Mouse (Mus musculus) hindbrain, embryonic 16.5 days (tissue): ENCODE measurements around the gene BC024978. TPM values are rescaled to one million over a fixed set of nuclear protein-coding genes. Genes with fewer than 3 reads are reported as not detected.

Experiments
- ATAC-seq: fragments of 200-750 bp; cut with Nextera tagmentation; 2 replicates; pipeline ENCODE4 v1.8.0; 2017; ENCODE audit warnings: moderate TSS enrichment, moderate library complexity
- H3K27ac ChIP-seq: fragments of 300-500 bp; sonication (generic); 2 replicates; pipeline ENCODE4 v1.5.1; 2014; ENCODE audit warnings: low read depth, mild to moderate bottlenecking, control low read depth, low read length, moderate library complexity
- H3K27me3 ChIP-seq: fragments of 300-500 bp; sonication (generic); replicated peaks from 2 replicates; pipeline ENCODE4 v1.6.1; 2014; ENCODE audit warnings: low read length; ENCODE audit not compliant: control insufficient read depth, insufficient read depth
- H3K36me3 ChIP-seq: fragments of 300-500 bp; sonication (generic); 2 replicates; pipeline ENCODE4 v1.6.1; 2014; ENCODE audit warnings: mild to moderate bottlenecking, low read length, moderate library complexity, mixed read lengths; ENCODE audit not compliant: control insufficient read depth, insufficient read depth
- H3K4me1 ChIP-seq: fragments of 300-500 bp; sonication (generic); 2 replicates; pipeline ENCODE4 v1.6.1; 2014; ENCODE audit warnings: low read depth, low read length; ENCODE audit not compliant: control insufficient read depth, insufficient read depth
- H3K4me2 ChIP-seq: fragments of 300-500 bp; sonication (generic); 2 replicates; pipeline ENCODE4 v1.6.1; 2014; ENCODE audit warnings: mild to moderate bottlenecking, low read length, control low read depth, moderate library complexity
- H3K4me3 ChIP-seq: fragments of 300-500 bp; sonication (generic); 2 replicates; pipeline ENCODE4 v1.5.1; 2014; ENCODE audit warnings: mild to moderate bottlenecking, low read length, control low read depth, moderate library complexity
- H3K9ac ChIP-seq: fragments of 300-500 bp; sonication (generic); 2 replicates; pipeline ENCODE4 v1.6.1; 2014; ENCODE audit warnings: low read depth, mild to moderate bottlenecking, control low read depth, low read length, moderate library complexity
- H3K9me3 ChIP-seq: fragments of 300-500 bp; sonication (generic); 2 replicates; pipeline ENCODE4 v1.6.1; 2014; ENCODE audit warnings: mild to moderate bottlenecking, low read length, moderate library complexity; ENCODE audit not compliant: control insufficient read depth
- WGBS: fragments of 180-500 bp; shearing (Covaris S2); extraction: QIAGEN DNeasy Blood & Tissue Kit; methylation state at CpG from one replicate; pipeline ENCODE4 v1.1.7; 2014; 5-methylcytosine and 5-hydroxymethylcytosine counted together
- polyA plus RNA-seq: library from polyadenylated mRNA; unstranded; fragments of >200 nt; fragmentation: Nextera tagmentation; extraction: Ambion mirVana; gene quantifications from 2 replicates; pipeline ENCODE4 v1.2.1, GENCODE M21; 2015

BC024978 gene
- polyA plus RNA-seq, 1 experiment from 2014 or later, result 2.7 TPM

DNA sequence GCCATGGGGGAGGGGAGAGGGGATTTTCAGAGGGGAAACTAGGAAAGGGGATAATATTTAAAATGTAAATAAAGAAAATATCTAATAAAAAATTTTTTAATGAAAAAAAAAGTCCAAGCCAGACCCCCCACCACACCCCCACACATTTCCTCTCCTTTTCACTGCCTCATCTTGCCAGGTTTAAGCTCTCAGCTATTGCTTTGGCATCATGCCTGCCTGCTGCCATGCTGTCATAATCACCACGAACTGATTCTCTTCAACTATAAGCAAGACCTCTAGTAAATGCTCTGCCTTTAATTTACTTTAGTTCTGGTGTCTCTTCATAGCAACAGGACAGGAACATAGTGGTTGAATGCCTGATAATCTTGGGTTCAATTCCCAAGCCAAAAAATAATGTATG is 13.1 kb upstream of the BC024978 start:
- Histone ChIP-seq H3K9me3 (no peaks in the 10 kb centered on the region), H3K4me2 (no peak overlapping the region), H3K9ac (no peak overlapping the region), H3K27ac (no peak overlapping the region), H3K4me1 (peaks cover 9% of the 10 kb centered on the region), H3K36me3 (peaks cover 26% of the 10 kb centered on the region), H3K27me3 (no peaks in the 10 kb centered on the region), H3K4me3 (no peak overlapping the region)
- no peak for ATAC-seq
- 70% methylated on average over 1 of the region's 1 CpGs for WGBS

- no peak overlapping the region for H3K27ac ChIP-seq
- no peak overlapping the region for H3K9ac ChIP-seq
- no peaks in the 10 kb centered on the region for H3K27me3 ChIP-seq
- ATAC-seq, result no peak
- no peak overlapping the region for H3K4me2 ChIP-seq
- peaks cover 47% of the 10 kb centered on the region for H3K36me3 ChIP-seq
- H3K9me3 ChIP-seq, result no peaks in the 10 kb centered on the region
- WGBS, result 59% methylated on average over 3 of the region's 3 CpGs
- H3K4me1 ChIP-seq, result no peaks in the 10 kb centered on the region
- no peak overlapping the region for H3K4me3 ChIP-seq
These were observed 10.6 kb upstream of the BC024978 start for GRCm38 (mm10) chr7:27184964-27185363.

DNA sequence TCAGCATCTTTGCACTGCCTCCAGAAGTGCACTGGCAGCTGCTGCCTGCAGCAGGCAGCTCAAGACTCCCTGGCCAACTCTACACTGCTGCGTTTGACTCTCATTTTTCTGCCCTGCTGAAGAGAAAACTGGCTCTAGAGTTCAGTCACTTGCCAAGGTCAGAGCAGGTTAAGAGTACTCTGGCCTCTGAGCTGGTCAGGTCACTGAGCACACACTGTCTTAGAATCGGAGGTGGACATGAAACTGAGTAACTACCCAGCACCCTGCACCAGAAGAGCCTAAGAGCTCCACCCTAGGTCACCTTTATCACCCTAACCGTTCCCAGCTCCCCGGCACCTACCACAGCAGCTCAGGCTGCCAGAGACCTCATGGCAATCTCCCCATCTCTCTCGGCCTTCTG is 9.6 kb upstream of the BC024978 start:
- Histone ChIP-seq H3K4me3 (no peak overlapping the region), H3K4me2 (no peak overlapping the region), H3K27ac (no peak overlapping the region), H3K27me3 (no peaks in the 10 kb centered on the region), H3K36me3 (peaks cover 57% of the 10 kb centered on the region), H3K9ac (no peak overlapping the region), H3K9me3 (no peaks in the 10 kb centered on the region), H3K4me1 (no peaks in the 10 kb centered on the region)
- WGBS, result 93% methylated on average over 5 of the region's 5 CpGs
- no peak for ATAC-seq

DNA sequence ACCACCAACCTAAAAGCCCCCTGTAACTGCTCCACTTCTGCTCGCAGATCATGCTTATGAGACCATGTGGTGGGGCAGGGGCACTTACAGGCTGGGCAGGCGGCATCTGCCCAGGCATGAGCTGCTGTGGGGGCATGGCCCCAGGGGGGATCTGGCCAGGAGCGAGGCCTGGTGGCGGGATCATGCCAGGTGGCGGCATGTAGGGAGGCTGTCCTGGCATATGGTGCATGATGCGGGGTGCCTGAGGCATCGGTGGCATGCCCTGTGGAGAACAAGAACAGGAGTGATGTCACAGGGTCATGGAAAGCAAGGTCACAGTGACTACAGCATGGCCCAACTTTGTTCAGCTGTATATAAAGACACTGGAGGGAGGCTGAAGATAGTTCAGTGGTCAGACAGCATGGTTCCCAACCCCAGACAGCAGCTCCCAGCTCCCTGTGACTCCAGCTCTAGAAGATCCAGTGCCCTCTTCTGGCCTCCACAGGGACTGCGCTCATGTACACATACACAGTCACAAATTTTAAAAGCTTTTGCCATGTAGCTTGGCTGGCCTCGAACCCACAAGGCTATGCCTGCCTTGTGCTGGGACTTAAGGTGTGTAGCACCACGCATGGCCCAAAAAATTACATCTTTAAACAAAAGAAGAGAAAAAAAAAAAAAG is 6.2 kb upstream of the BC024978 start:
- H3K27me3 ChIP-seq, result no peaks in the 10 kb centered on the region
- 81% methylated on average over 10 of the region's 10 CpGs for WGBS
- no peak overlapping the region for H3K27ac ChIP-seq
- ATAC-seq, result no peak
- H3K4me1 ChIP-seq, result peaks cover 10% of the 10 kb centered on the region
- peaks cover 75% of the 10 kb centered on the region for H3K36me3 ChIP-seq
- no peaks in the 10 kb centered on the region for H3K9me3 ChIP-seq
- no peak overlapping the region for H3K9ac ChIP-seq
- no peak overlapping the region for H3K4me2 ChIP-seq
- no peak overlapping the region for H3K4me3 ChIP-seq

GRCm38 (mm10) chr7:27192434-27192833 is 3.1 kb upstream of the BC024978 start:
- H3K4me3 ChIP-seq, result no peak overlapping the region
- H3K27ac ChIP-seq, result no peak overlapping the region
- H3K27me3 ChIP-seq, result no peaks in the 10 kb centered on the region
- 98% methylated on average over 5 of the region's 5 CpGs for WGBS
- peaks cover 52% of the 10 kb centered on the region for H3K36me3 ChIP-seq
- H3K4me1 ChIP-seq, result peaks cover 20% of the 10 kb centered on the region
- ATAC-seq, result no peak
- no peak overlapping the region for H3K9ac ChIP-seq
- H3K4me2 ChIP-seq, result no peak overlapping the region
- no peaks in the 10 kb centered on the region for H3K9me3 ChIP-seq

- Histone ChIP-seq H3K36me3 (peaks cover 43% of the 10 kb centered on the region), H3K9ac (no peak overlapping the region), H3K4me3 (no peak overlapping the region)
These were observed 1.9 kb upstream of the BC024978 start for GRCm38 (mm10) chr7:27193731-27194130.

GRCm38 (mm10) chr7:27197136-27197535 is 1.6 kb downstream of the BC024978 start:
- Histone ChIP-seq H3K9me3 (no peaks in the 10 kb centered on the region), H3K27me3 (no peaks in the 10 kb centered on the region), H3K9ac (no peak overlapping the region), H3K27ac (no peak overlapping the region), H3K4me1 (peaks cover 20% of the 10 kb centered on the region), H3K4me3 (no peak overlapping the region), H3K36me3 (peaks cover 9% of the 10 kb centered on the region), H3K4me2 (no peak overlapping the region)
- 95% methylated on average over 3 of the region's 3 CpGs for WGBS
- no peak for ATAC-seq

More at GRCm38 (mm10) chr7:27193731-27194130, 1.9 kb upstream of the BC024978 start:
- Histone ChIP-seq H3K4me2 (no peak overlapping the region), H3K27me3 (no peaks in the 10 kb centered on the region), H3K9me3 (no peaks in the 10 kb centered on the region), H3K4me1 (peaks cover 20% of the 10 kb centered on the region), H3K27ac (no peak overlapping the region)
- 90% methylated on average over 4 of the region's 4 CpGs for WGBS
- ATAC-seq, result no peak

- Histone ChIP-seq H3K4me3 (no peak overlapping the region), H3K36me3 (peaks cover 7% of the 10 kb centered on the region; the same call in 1 of the 2 replicates), H3K4me2 (no peak overlapping the region), H3K27me3 (no peaks in the 10 kb centered on the region), H3K9ac (no peak overlapping the region), H3K27ac (no peak overlapping the region), H3K4me1 (peaks cover 20% of the 10 kb centered on the region), H3K9me3 (no peaks in the 10 kb centered on the region)
- ATAC-seq, result no peak
- WGBS, result 94% methylated on average over 8 of the region's 8 CpGs
These were observed 2.1 kb downstream of the BC024978 start for GRCm38 (mm10) chr7:27197634-27198033.

DNA sequence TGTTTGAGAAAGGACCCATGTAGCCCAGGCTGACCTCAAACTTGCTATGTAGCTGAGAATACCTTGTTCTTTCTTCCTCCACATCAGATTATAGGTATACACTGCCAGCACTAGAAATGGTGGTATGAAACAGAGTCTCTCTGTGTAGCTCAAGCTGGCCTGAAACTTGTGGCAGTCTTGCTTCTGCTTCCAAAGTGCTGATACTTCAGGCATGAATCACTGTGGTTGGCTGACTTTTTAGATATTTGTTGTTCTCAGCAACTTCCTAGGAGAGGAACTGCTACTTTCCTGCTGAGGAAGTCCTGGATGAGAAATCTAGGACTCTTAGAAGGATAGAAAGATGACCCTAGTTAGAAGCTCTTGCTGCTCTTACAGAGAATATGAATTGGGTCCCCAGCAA is 2.8 kb downstream of the BC024978 start:
- Histone ChIP-seq H3K27me3 (no peaks in the 10 kb centered on the region), H3K4me2 (no peak overlapping the region), H3K4me3 (no peak overlapping the region), H3K9me3 (no peaks in the 10 kb centered on the region), H3K9ac (no peak overlapping the region), H3K27ac (no peak overlapping the region), H3K4me1 (peaks cover 18% of the 10 kb centered on the region), H3K36me3 (peaks cover 7% of the 10 kb centered on the region; the same call in 1 of the 2 replicates)
- ATAC-seq, result no peak
